Mouse (Mus musculus) forelimb bud, embryonic 11.5 days (tissue): Measurements from ENCODE around the gene Asb10.
"Not testable (repeated sequence)": the region's sequence is repeated elsewhere in the genome, so short reads cannot be mapped to it uniquely, and the experiment has no call there.

Source experiments
- DNase-seq: peaks from one replicate; pipeline ENCODE4 v3.0.0-alpha.2; 2012; ENCODE audit warnings: low read depth, low spot score

Asb10 gene

DNA sequence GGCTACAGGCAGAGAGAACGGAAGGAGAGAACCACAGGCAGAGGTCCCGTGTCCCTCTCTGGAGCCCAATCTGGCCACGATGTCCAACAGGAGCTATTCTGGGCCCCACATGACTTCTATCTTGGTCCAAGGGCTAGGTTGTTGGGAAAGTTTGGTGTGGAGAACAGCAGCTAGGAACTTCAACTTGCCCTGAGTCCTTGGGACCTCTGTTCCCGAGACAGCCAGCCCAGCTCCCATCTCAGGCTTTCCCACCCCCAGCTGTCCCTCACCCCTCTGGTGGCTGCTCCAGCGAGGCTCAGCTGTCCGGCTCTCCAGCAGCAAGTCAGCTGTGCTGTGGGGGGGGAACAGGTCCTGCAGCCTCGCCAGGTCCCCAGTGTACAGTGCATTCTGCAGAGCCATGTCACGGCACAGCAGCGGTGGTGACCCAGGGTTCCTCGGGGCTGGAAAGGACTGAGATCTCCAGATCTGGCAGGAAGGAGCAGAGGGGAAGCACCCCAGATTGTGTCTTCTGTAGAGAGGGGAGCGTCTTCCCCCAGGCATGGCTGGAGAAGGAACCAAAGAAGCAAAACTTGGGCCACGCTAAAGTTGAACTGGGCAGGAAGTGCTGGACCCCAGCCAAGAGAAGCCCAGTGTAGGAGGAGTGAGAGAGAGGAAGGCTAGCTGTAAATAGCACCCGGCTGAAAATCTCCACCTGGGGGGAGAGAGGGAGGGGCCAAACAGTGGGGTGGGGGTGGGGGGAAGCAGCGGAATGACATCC is at the start of gene Asb10:
Asb10 (minus strand) TSS at position 592 of the 757 bp plus-strand sequence.
- DNase-seq: no peak

DNA sequence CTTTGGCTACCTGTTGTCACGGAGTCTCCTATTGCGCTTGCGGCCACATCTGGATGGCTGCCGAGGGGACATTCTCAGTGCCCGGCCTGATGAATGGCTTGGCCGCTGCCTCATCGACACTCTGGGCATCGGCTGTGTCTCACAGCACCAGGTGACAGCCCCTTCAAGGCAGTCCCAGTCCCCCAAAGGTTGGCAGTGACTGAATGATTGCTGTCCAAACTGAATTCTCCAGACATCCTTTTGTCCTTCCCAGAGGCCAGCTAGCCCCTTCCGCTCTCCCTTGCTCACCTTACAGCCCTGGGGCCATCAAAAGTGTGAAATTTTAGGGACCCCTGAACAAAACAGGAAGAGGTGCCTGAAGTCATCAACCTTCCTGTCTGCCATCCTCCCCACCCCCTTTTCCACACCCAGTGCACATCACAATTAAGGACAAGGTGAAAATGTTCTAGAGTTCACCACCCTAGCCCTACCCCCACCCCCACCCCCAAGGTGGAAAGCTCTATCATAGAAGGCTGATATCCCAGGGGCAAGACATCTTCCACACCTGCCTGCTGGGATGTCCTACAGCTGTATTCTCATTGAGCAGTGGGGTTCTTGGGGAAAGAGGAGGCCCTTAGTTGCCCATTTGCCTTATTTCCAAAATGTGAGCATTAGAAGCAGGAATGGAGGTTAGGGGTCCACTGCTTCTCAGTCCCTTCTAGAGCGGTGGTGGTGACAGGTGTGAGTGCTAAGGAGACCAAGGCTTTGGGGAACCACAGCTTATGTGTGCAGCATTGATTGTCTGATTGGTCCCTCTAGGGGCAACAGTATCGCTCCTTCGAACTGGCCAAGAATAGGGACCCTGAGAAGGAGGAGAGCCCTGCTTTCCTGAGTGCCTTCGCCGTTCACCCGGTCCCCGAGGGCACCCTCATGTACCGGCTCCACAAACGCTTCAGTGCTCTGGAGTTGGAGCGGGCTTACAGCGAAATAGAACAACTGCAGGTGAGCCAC is 49.0 kb upstream of the Asb10 start:
- no peak for DNase-seq

- DNase-seq: no peak
These were observed 46.4 kb upstream of the Asb10 start for GRCm38 (mm10) chr5:24587200-24587577.

GRCm38 (mm10) chr5:24586547-24587199 is 45.9 kb upstream of the Asb10 start, which contains the start of gene Chpf2:
TSS of gene Chpf2 (plus strand) at chr5:24586741.
- DNase-seq: peak; percentile 72

DNA sequence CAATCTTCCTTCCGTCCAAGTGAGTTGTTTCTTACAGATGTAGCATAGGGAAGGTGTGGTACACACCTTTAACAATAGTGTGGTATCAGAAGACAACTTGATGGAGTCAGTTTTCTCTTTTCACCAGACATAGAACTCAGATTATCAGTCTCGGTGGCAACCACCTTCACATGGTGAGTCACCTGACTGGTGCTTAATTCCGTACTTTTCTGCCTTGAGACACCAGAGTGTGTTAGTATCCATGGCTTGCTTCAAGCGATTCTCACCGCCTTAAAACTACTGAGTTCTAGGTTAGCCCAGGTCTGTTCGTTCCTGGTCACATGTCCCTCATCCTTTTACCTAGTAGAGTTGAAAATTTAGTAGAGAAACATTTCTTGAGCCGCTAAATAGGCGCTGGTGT is 45.3 kb upstream of the Asb10 start:
- no peak for DNase-seq

GRCm38 (mm10) chr5:24578109-24578963 is 37.6 kb upstream of the Asb10 start:
- no peak for DNase-seq

DNA sequence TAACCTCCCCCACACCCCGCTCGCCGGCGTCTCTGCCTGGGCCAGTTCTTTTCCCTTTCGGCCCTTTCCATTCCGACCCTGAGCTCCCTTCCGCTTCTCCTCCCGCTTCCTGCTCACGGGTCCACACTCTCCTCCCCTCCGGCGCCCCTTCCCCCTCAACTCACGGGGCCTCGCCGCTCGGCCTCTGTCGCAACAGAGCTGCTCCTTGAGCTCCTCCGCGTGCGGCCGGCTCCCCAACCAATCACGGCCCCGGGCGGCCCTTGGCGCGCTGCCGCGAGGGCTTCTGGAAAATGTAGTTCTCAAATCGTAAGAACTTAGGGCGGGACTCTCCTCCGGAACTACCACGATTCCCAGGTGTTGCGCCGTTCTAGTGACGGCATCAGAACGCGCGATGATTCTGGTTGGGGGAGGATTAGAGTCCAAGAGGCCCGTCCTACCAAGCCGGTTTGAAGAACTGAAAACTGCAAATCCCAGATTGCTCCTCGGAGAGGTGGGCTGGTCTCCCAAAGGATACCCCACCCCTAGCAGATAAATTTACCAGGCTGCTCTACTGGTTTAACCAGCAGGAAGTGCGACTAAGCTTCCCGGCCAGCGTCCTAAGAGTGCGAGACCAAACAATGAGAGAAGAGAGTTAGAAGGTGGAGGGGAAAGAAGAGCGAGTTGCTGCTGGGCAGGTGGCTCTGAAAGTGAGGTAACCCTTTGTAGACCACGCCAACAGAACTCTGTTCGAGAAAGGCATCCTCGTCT is 36.6 kb upstream of the Asb10 start, which contains the start of gene Abcf2:
Abcf2 (minus strand) TSS at position 285 of the 747 bp plus-strand sequence.
- peak; percentile 100 for DNase-seq

- no peak for DNase-seq
These were observed 36.0 kb upstream of the Asb10 start for GRCm38 (mm10) chr5:24576801-24577182.

DNA sequence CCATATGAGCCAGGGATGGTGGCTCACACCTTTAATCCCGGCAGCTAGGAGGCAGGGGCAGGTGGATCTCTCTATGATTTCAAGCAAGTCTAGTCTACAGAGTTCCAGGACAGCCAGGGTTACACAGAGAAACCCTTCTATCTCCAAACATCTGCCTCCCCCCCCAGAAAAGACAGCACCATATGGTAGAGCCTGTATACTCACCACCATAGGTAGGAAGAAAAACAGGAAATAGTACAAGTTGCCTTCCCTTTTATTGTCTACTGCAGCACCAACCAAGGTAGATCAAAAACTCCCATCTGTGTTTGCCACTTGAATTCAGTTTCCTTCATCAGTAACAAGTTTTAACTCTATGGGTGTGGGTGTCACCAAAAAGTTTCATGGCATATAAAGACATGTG is 35.2 kb upstream of the Asb10 start:
- no peak for DNase-seq

DNA sequence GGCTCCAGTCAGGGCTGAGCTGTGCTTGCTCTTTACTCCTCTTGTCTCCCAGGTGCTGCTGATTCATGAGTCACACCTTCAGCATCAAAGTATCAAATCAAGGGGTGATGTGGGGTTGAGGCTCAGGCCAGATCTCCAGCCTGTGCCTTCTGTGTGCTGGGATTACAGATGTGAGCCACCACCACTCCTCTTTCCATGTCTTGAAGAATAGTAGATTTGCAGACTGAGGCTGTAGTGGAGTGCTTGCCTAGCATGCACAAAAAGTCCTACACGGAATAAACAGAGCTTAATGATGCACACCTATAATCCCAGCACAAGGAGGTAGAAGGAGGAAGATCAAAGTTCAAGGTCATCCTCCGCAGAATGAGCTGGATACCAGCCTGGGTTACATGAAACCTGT is 15.9 kb upstream of the Asb10 start, which contains the start of gene 4931409K22Rik:
4931409K22Rik (minus strand) TSS at position 101 of the 400 bp plus-strand sequence.
- DNase-seq: no peak

- not testable (repeated sequence) for DNase-seq
These were observed 14.6 kb upstream of the Asb10 start for GRCm38 (mm10) chr5:24555335-24555734.

- peak; percentile 43 for DNase-seq
These were observed 13.0 kb upstream of the Asb10 start for GRCm38 (mm10) chr5:24553621-24554244.

DNA sequence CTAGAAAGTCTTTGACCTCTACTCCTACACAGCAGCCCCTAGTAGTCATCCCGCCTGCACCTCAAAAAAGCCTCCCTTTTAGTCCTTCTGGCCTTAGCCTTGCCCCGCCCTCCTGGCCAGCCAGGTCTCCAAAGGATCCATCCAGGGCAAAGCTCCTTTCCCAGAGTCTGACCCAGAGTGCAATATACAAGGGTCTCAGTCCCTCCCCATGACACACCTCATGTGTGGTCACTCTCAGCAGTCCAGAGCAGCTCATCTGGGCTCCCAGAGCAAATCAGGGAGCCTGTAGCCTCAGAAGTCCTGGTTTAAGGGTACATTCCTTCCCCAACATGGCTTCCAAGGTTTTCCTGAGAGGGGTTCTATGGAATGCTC is 10.5 kb upstream of the Asb10 start:
- no peak for DNase-seq

- DNase-seq: no peak
These were observed 10.0 kb upstream of the Asb10 start for GRCm38 (mm10) chr5:24550598-24551316.

DNA sequence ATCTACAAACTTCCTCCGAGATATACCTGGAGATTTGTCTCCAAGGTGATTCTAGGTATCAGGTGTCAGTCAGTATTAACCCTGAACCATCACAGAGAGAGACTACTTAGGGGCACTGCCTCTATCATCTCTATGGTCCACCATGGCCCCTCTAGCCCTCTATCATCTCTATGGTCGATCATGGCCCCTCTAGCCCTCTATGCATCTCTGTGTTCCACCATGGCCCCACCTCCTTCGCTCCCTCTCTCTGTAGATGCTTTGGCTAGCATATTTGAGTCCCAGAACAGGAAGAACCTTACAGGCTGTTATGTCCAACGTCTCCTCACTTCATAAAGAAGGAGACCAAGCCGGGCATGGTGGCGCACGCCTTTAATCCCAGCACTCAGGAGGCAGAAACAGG is 1.9 kb upstream of the Asb10 start:
- DNase-seq: no peak

- no peak for DNase-seq
These were observed 379 bp upstream of the Asb10 start for GRCm38 (mm10) chr5:24541144-24541569.

DNA sequence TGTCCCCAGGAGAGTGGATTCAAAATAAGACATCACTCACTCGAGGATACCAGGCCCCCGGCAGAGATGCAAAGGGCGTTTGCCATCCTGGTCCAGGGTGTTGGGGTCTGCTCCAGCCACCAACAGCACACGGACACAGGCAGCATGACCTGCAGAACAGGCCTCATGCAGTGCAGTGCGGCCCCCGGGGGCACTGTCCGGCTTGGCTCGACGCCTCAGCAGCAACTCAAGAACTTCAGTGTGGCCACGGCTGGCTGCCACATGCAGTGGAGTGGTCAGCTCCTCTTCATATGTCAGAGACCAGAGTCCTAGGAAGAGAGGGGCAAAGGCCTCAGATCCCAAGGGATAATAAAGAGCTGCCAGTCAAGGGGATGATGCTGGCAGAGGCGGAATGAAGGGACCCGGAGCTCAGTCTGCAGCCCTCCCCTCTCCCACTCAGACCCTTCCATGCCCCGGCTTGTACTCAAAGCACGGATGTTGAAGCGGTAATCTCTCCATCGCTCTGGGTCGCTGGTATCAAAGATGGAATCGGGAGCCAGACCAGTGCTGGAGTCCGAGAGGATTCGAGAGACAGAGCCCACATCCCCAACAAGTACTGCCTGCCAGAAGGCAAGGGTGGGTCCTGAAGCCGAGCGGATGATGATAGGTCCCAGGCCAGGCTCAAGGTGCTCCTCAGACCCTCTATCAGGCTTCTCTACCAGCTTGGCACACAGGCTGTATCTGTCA is 1.0 kb downstream of the Asb10 start:
- no peak for DNase-seq

DNA sequence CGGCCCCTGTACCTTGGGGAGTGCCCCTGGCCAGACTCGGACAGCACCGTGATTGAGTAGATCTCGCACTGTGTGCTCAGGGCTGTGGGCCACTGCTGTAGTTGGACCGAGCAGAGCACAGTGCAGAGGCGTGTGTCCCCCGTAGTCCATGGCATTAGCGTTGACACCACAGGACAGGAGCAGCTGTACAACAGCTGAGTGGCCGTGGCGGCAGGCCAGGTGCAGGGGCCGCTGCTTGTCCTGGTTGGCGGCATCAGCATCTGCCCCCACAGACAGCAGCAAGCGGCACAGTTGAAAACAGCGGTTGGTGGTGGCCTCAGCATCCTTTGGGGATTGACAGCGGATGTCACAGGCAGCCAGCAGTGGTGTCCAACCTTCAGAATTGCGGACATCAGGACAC is 3.2 kb downstream of the Asb10 start:
- no peak for DNase-seq
